Mouse (Mus musculus) heart, embryonic 14.5 days (tissue): Measurements from ENCODE around the gene Igfbp1. TPM values are rescaled to one million over a fixed set of nuclear protein-coding genes. Genes with fewer than 3 reads are reported as not detected.
"Not testable (repeated sequence)": the region's sequence is repeated elsewhere in the genome, so short reads cannot be mapped to it uniquely, and the experiment has no call there.

Source experiments
- ATAC-seq: fragments of 200-750 bp; cut with Nextera tagmentation; 2 replicates; pipeline ENCODE4 v1.8.0; 2017; ENCODE audit warnings: low read depth, moderate TSS enrichment; ENCODE audit not compliant: insufficient number of reproducible peaks, insufficient read depth, low FRiP score
- H3K27ac ChIP-seq, 2 experiments: fragments of 200-500 bp in 1 of 2; fragments of 300-500 bp in 1 of 2; sonication (generic) in 1 of 2; replicated peaks in 1 of 2; 2 replicates each; pipeline ENCODE4 v1.5.1; 2012 to 2014; ENCODE audit warnings: low read depth in 2 of 2, low read length in 2 of 2, control low read depth in 1 of 2, mild to moderate bottlenecking in 1 of 2, mixed read lengths in 1 of 2; ENCODE audit not compliant: control insufficient read depth in 1 of 2, insufficient read depth in 1 of 2
- H3K27me3 ChIP-seq: fragments of 300-500 bp; sonication (generic); 2 replicates; pipeline ENCODE4 v1.6.1; 2014; ENCODE audit warnings: mild to moderate bottlenecking, low read length, control low read depth; ENCODE audit not compliant: control insufficient read depth, insufficient read depth
- H3K36me3 ChIP-seq: fragments of 300-500 bp; sonication (generic); 2 replicates; pipeline ENCODE4 v1.6.1; 2014; ENCODE audit warnings: mild to moderate bottlenecking, control low read depth, low read length, mixed read lengths; ENCODE audit not compliant: control insufficient read depth, insufficient read depth
- H3K4me1 ChIP-seq, 2 experiments: fragments of 200-500 bp in 1 of 2; fragments of 300-500 bp in 1 of 2; sonication (generic) in 1 of 2; 2 replicates each; pipeline ENCODE4 v1.6.1; 2012 to 2014; ENCODE audit warnings: low read length in 2 of 2, control low read depth in 1 of 2, mixed read lengths in 1 of 2; ENCODE audit not compliant: control insufficient read depth in 2 of 2, insufficient read depth in 2 of 2
- H3K4me2 ChIP-seq: fragments of 300-500 bp; sonication (generic); 2 replicates; pipeline ENCODE4 v1.6.1; 2014; ENCODE audit warnings: mild to moderate bottlenecking, low read length
- H3K4me3 ChIP-seq, 2 experiments: fragments of 200-500 bp in 1 of 2; fragments of 300-500 bp in 1 of 2; sonication (generic) in 1 of 2; 2 replicates each; pipeline ENCODE4 v1.5.1; 2012 to 2014; ENCODE audit warnings: low read length in 2 of 2, mild to moderate bottlenecking in 2 of 2, control low read depth in 1 of 2, low read depth in 1 of 2, moderate library complexity in 1 of 2; ENCODE audit not compliant: control insufficient read depth in 1 of 2, insufficient read depth in 1 of 2
- H3K9ac ChIP-seq: fragments of 300-500 bp; sonication (generic); 2 replicates; pipeline ENCODE4 v1.6.1; 2014; ENCODE audit warnings: mild to moderate bottlenecking, low read length
- H3K9me3 ChIP-seq: fragments of 300-500 bp; sonication (generic); 2 replicates; pipeline ENCODE4 v1.6.1; 2016; ENCODE audit warnings: low read length, control low read depth; ENCODE audit not compliant: control insufficient read depth
- WGBS: fragments of 180-500 bp; shearing (Covaris S2); extraction: QIAGEN DNeasy Blood & Tissue Kit; methylation state at CpG from one replicate; pipeline ENCODE4 v1.1.7; 2014; 5-methylcytosine and 5-hydroxymethylcytosine counted together
- polyA plus RNA-seq: library from polyadenylated mRNA; unstranded; fragments of >200 nt; fragmentation: Nextera tagmentation; extraction: Ambion mirVana; gene quantifications from 2 replicates; pipeline ENCODE4 v1.2.1, GENCODE M21; 2014

Gene Igfbp1
- polyA plus RNA-seq, 1 experiment from 2014 or later, result not detected

- WGBS, result 16% methylated on average over 8 of the region's 8 CpGs
- no peak for ATAC-seq
- Histone ChIP-seq H3K27me3 (peaks cover 39% of the 10 kb centered on the region), H3K9ac (no peak overlapping the region), H3K4me1 (peaks cover 5 to 23% of the 10 kb centered on the region in 2 experiments; a peak in 3 of 4 replicates), H3K4me2 (no peak overlapping the region), H3K9me3 (no peaks in the 10 kb centered on the region), H3K27ac (no peak overlapping the region), H3K4me3 (no peak overlapping the region), H3K36me3 (no peaks in the 10 kb centered on the region)
Observed at GRCm38 (mm10) chr11:7215703-7216102, 18.1 kb downstream of the Igfbp1 start.

- H3K27ac ChIP-seq, H3K4me2 ChIP-seq, H3K4me1 ChIP-seq, H3K36me3 ChIP-seq, H3K9ac ChIP-seq, H3K9me3 ChIP-seq, H3K27me3 ChIP-seq, H3K4me3 ChIP-seq, ATAC-seq: not testable (repeated sequence)
- WGBS, result 67% methylated on average over 8 of the region's 8 CpGs
Observed at GRCm38 (mm10) chr11:7221826-7222225, 24.2 kb downstream of the Igfbp1 start.

- no peaks in the 10 kb centered on the region for H3K4me1 ChIP-seq
- H3K27me3 ChIP-seq, result no peaks in the 10 kb centered on the region
- no peak overlapping the region for H3K4me3 ChIP-seq
- no peak overlapping the region for H3K27ac ChIP-seq
- H3K9ac ChIP-seq, result no peak overlapping the region
- 0 out of 2 replicates have a peak, but pooled peaks have one; percentile 39 for ATAC-seq
- H3K9me3 ChIP-seq, result no peaks in the 10 kb centered on the region
- WGBS, result 67% methylated on average over 2 of the region's 2 CpGs
- no peak overlapping the region for H3K4me2 ChIP-seq
- H3K36me3 ChIP-seq, result no peaks in the 10 kb centered on the region
Observed at GRCm38 (mm10) chr11:7226200-7226599, 28.6 kb downstream of the Igfbp1 start.

GRCm38 (mm10) chr11:7226810-7227550 is 29.4 kb downstream of the Igfbp1 start:
- no peak overlapping the region for H3K4me2 ChIP-seq
- ATAC-seq, result no peak
- 80% methylated on average over 7 of the region's 7 CpGs for WGBS
- H3K9me3 ChIP-seq, result no peaks in the 10 kb centered on the region
- H3K27ac ChIP-seq, result no peak overlapping the region
- no peak overlapping the region for H3K4me3 ChIP-seq
- no peak overlapping the region for H3K9ac ChIP-seq
- H3K36me3 ChIP-seq, result no peaks in the 10 kb centered on the region
- no peaks in the 10 kb centered on the region for H3K4me1 ChIP-seq
- H3K27me3 ChIP-seq, result no peaks in the 10 kb centered on the region

- Histone ChIP-seq H3K4me2 (no peak overlapping the region), H3K9me3 (no peaks in the 10 kb centered on the region), H3K27ac (no peak overlapping the region), H3K4me1 (no peaks in the 10 kb centered on the region), H3K36me3 (no peaks in the 10 kb centered on the region), H3K27me3 (no peaks in the 10 kb centered on the region), H3K9ac (no peak overlapping the region), H3K4me3 (no peak overlapping the region)
- WGBS, result 71% methylated on average over 4 of the region's 4 CpGs
- ATAC-seq, result no peak
Observed at GRCm38 (mm10) chr11:7228107-7228506, 30.5 kb downstream of the Igfbp1 start.

- H3K27ac ChIP-seq, result no peak overlapping the region
- H3K4me2 ChIP-seq, result no peak overlapping the region
- no peaks in the 10 kb centered on the region for H3K27me3 ChIP-seq
- no peak overlapping the region for H3K4me3 ChIP-seq
- H3K9me3 ChIP-seq, result no peaks in the 10 kb centered on the region
- 75% methylated on average over 4 of the region's 4 CpGs for WGBS
- no peak for ATAC-seq
- H3K4me1 ChIP-seq, result no peaks in the 10 kb centered on the region
- H3K9ac ChIP-seq, result no peak overlapping the region
- H3K36me3 ChIP-seq, result no peaks in the 10 kb centered on the region
Observed at GRCm38 (mm10) chr11:7230000-7230399, 32.4 kb downstream of the Igfbp1 start.

GRCm38 (mm10) chr11:7231958-7232357 is 34.4 kb downstream of the Igfbp1 start:
- 85% methylated on average over 4 of the region's 4 CpGs for WGBS
- Histone ChIP-seq H3K36me3 (no peaks in the 10 kb centered on the region), H3K4me2 (no peak overlapping the region), H3K4me3 (no peak overlapping the region), H3K27ac (no peak overlapping the region), H3K4me1 (no peaks in the 10 kb centered on the region), H3K27me3 (no peaks in the 10 kb centered on the region), H3K9ac (no peak overlapping the region), H3K9me3 (no peaks in the 10 kb centered on the region)
- ATAC-seq, result no peak

- no peak overlapping the region for H3K9ac ChIP-seq
- 61% methylated on average over 2 of the region's 2 CpGs for WGBS
- H3K36me3 ChIP-seq, result no peaks in the 10 kb centered on the region
- H3K9me3 ChIP-seq, result no peaks in the 10 kb centered on the region
- no peak overlapping the region for H3K4me3 ChIP-seq
- H3K27ac ChIP-seq, result no peak overlapping the region
- ATAC-seq, result no peak
- H3K27me3 ChIP-seq, result no peaks in the 10 kb centered on the region
- no peak overlapping the region for H3K4me2 ChIP-seq
- H3K4me1 ChIP-seq, result peaks cover 2 to 6% of the 10 kb centered on the region in 2 experiments; a peak in 2 of 4 replicates
Observed at GRCm38 (mm10) chr11:7233333-7233732, 35.8 kb downstream of the Igfbp1 start.
